Mouse (Mus musculus): ENCODE data around the gene Cep170. TPM values are rescaled to one million over a fixed set of nuclear protein-coding genes. Genes with fewer than 3 reads are reported as not detected.

The Cep170 gene
- polyA plus RNA-seq, 1 experiment from 2014 or later: 92.3 TPM

- no peak for ATAC-seq (ENCODE audit: low FRiP score, low read depth)
- H3K27ac ChIP-seq: no peak overlapping the region
- H3K36me3 ChIP-seq: no peaks in the 10 kb centered on the region
- H3K4me1 ChIP-seq: no peaks in the 10 kb centered on the region
- no peak overlapping the region for H3K4me3 ChIP-seq
- no peaks in the 10 kb centered on the region for H3K27me3 ChIP-seq (replicated peaks)
- H3K9me3 ChIP-seq: no peaks in the 10 kb centered on the region
- no peak overlapping the region for H3K4me2 ChIP-seq (replicated peaks)
- no peak overlapping the region for H3K9ac ChIP-seq
- 85% methylated on average over 8 of the region's 8 CpGs for WGBS
These were observed 89.8 kb downstream of the Cep170 start for GRCm38 (mm10) chr1:176723858-176724713.

GRCm38 (mm10) chr1:176712436-176712835 lies 101.4 kb downstream of the Cep170 start:
- ATAC-seq (ENCODE audit: low FRiP score, low read depth): no peak
- Histone ChIP-seq H3K4me2 (replicated peaks) (no peak overlapping the region), H3K27me3 (replicated peaks) (no peaks in the 10 kb centered on the region), H3K4me1 (no peaks in the 10 kb centered on the region), H3K4me3 (no peak overlapping the region), H3K27ac (no peak overlapping the region), H3K9ac (no peak overlapping the region), H3K36me3 (no peaks in the 10 kb centered on the region), H3K9me3 (no peaks in the 10 kb centered on the region)
- WGBS: 54% methylated on average over 2 of the region's 2 CpGs

- Histone ChIP-seq H3K27me3 (replicated peaks) (no peaks in the 10 kb centered on the region), H3K4me3 (no peak overlapping the region), H3K4me2 (replicated peaks) (no peak overlapping the region), H3K9me3 (no peaks in the 10 kb centered on the region), H3K36me3 (no peaks in the 10 kb centered on the region), H3K27ac (no peak overlapping the region), H3K4me1 (no peaks in the 10 kb centered on the region), H3K9ac (no peak overlapping the region)
- ATAC-seq (ENCODE audit: low FRiP score, low read depth): no peak
- WGBS: 90% methylated on average over 1 of the region's 1 CpGs
These were observed 113.6 kb downstream of the Cep170 start for GRCm38 (mm10) chr1:176700226-176700625.

- H3K9ac ChIP-seq: no peak overlapping the region
- ATAC-seq (ENCODE audit: low FRiP score, low read depth): no peak
- H3K4me2 ChIP-seq (replicated peaks): no peak overlapping the region
These were observed 114.1 kb downstream of the Cep170 start for GRCm38 (mm10) chr1:176699793-176700192.

GRCm38 (mm10) chr1:176698647-176699046 lies 115.2 kb downstream of the Cep170 start:
- H3K4me2 ChIP-seq (replicated peaks): no peak overlapping the region
- H3K4me3 ChIP-seq: no peak overlapping the region
- H3K4me1 ChIP-seq: no peaks in the 10 kb centered on the region
- H3K9me3 ChIP-seq: no peaks in the 10 kb centered on the region
- H3K27me3 ChIP-seq (replicated peaks): no peaks in the 10 kb centered on the region
- H3K9ac ChIP-seq: no peak overlapping the region
- no peaks in the 10 kb centered on the region for H3K36me3 ChIP-seq
- ATAC-seq (ENCODE audit: low FRiP score, low read depth): no peak
- WGBS: 90% methylated on average over 3 of the region's 3 CpGs
- no peak overlapping the region for H3K27ac ChIP-seq

More at GRCm38 (mm10) chr1:176699793-176700192, 114.1 kb downstream of the Cep170 start:
- Histone ChIP-seq H3K9me3 (no peaks in the 10 kb centered on the region), H3K4me3 (no peak overlapping the region), H3K27ac (no peak overlapping the region), H3K4me1 (no peaks in the 10 kb centered on the region), H3K36me3 (no peaks in the 10 kb centered on the region), H3K27me3 (replicated peaks) (no peaks in the 10 kb centered on the region)

GRCm38 (mm10) chr1:176697091-176697490 lies 116.8 kb downstream of the Cep170 start:
- WGBS: 21% methylated on average over 7 of the region's 7 CpGs
- H3K27ac ChIP-seq: no peak overlapping the region
- H3K4me1 ChIP-seq: no peaks in the 10 kb centered on the region
- H3K36me3 ChIP-seq: no peaks in the 10 kb centered on the region
- H3K9me3 ChIP-seq: no peaks in the 10 kb centered on the region
- no peak for ATAC-seq (ENCODE audit: low FRiP score, low read depth)
- no peak overlapping the region for H3K9ac ChIP-seq
- H3K4me3 ChIP-seq: no peak overlapping the region
- H3K4me2 ChIP-seq (replicated peaks): no peak overlapping the region
- no peaks in the 10 kb centered on the region for H3K27me3 ChIP-seq (replicated peaks)

GRCm38 (mm10) chr1:176691101-176691500 lies 122.8 kb downstream of the Cep170 start:
- WGBS: 97% methylated on average over 11 of the region's 11 CpGs
- Histone ChIP-seq H3K4me2 (replicated peaks) (no peak overlapping the region), H3K27ac (no peak overlapping the region), H3K9ac (no peak overlapping the region), H3K36me3 (no peaks in the 10 kb centered on the region), H3K27me3 (replicated peaks) (no peaks in the 10 kb centered on the region), H3K4me1 (no peaks in the 10 kb centered on the region), H3K9me3 (no peaks in the 10 kb centered on the region), H3K4me3 (no peak overlapping the region)
- ATAC-seq (ENCODE audit: low FRiP score, low read depth): no peak

GRCm38 (mm10) chr1:176688251-176688880 lies 125.5 kb downstream of the Cep170 start:
- 86% methylated on average over 6 of the region's 6 CpGs for WGBS

More at GRCm38 (mm10) chr1:176688251-176688880, 125.5 kb downstream of the Cep170 start:
- Histone ChIP-seq H3K4me3 (no peak overlapping the region), H3K9ac (no peak overlapping the region), H3K4me2 (replicated peaks) (no peak overlapping the region), H3K27me3 (replicated peaks) (no peaks in the 10 kb centered on the region), H3K4me1 (no peaks in the 10 kb centered on the region), H3K36me3 (no peaks in the 10 kb centered on the region), H3K27ac (no peak overlapping the region), H3K9me3 (0 out of 2 replicates have a peak, but pooled peaks cover 2% of the 10 kb centered on the region)
- no peak for ATAC-seq (ENCODE audit: low FRiP score, low read depth)

MicroRNAs within 50 kb of the gene (microRNA counts, 519-probe panel; counts per million panel counts)
- 4,616 counts per million, percentile 81 among the panel's probes with 10 or more counts for microRNA mmu-miR-350

Small RNA genes within 50 kb of the gene (microRNA-seq; reads per million reads assigned to microRNA genes)
- gene Mir350: 266 reads per million, percentile 64 among the genes with 10 or more reads in this experiment

Other genes starting within 250 kb of the Cep170 start
- 19.4 and 22.0 TPM in 2 replicates for gene Sdccag8, start 593 bp upstream of the Cep170 start, polyA plus RNA-seq (2016; fragmentation: Nextera tagmentation; extraction: Ambion mirVana)

Data from neural tube, embryonic 12.5 days (tissue).